Mouse (Mus musculus) R1 (cell line): Measurements from ENCODE around the gene Gm5108.

ENCODE experiments used
- DNase-seq: peaks from one replicate; pipeline ENCODE4 v3.0.0-alpha.2; 2018; ENCODE audit warnings: low read depth, low spot score

Gm5108 gene

GRCm38 (mm10) chr5:67941369-67941768 lies at the start of gene Gm5108:
Gene Gm5108 (plus strand): TSS chr5:67941669.
- no peak for DNase-seq

DNA sequence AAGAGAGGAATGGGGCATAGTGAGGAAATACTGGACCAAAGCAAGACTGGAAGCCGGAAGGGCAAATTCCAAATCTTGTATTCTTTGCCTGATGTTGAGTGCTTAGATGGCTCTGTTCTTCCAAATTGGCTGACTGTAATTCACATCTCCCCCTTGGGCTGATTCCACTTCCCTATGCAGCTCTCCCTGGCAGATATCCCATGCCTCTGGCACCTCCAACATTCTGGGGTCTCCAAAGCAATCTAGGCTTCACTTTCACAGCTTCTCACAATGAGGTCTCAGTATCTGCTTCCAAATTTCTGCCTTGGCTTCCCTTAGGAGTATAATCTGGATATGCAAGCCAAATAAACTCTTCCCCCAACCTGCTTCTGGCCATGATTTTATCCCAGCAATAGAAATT lies 42.5 kb upstream of the Gm5108 start:
- DNase-seq, result no peak

DNA sequence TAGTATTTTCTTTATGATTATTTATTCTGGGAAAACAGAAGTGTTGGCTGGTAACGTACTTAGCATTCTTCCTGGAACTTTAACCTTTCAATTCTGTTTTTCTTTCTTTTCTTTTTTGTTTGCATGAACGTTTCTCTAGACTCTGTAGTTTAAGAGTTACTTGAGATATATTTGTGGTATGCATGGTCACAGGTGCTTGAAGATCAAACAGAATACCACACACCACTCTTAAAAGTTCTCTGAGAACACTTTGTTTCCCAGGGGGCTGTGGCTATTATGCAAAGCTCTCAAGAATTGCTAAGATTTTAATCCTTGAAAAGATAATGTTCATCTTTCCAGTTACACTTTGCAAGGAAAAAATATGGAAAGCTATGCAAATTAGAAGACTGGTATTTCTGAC lies 36.9 kb upstream of the Gm5108 start:
- no peak for DNase-seq

DNA sequence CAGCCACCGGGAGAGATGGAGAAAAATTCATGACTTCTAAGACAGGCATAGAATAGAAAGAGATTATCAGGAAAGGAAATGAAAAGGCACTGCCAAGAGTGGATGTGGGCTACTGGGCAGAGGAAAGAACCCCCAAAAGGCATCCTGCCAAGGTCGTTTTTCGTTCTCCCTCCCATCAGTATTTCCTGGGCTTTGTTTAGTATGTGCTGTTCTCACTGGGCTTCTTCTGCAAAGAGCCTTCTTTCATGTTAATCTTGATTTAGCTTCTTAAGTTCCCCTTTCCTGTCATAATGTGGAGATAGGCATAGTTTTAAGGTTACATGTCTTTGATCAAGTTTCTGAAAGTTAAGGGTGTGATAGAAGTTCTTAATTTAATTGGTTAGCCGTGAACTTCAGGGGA lies 10.9 kb upstream of the Gm5108 start:
- no peak for DNase-seq

DNA sequence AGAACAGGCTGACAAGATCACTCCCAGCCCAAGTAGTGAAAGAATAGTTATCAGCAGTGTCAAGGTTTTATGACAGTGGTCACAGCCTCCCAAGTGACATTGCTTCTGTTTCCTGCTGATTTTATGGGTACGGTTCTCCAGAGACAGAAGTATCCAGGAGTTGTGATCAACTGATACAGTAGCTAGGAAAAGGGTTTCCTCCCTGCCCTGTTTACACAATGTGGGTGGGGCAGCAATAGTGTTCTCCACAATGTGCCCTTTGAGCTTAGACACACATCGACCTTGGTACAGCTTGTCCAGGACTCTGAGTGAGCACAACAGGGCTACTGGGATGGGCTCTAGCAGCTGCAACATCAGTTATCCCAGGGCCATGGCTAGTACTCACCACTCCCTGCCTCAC lies 9.8 kb upstream of the Gm5108 start:
- DNase-seq, result peak; percentile 13

DNA sequence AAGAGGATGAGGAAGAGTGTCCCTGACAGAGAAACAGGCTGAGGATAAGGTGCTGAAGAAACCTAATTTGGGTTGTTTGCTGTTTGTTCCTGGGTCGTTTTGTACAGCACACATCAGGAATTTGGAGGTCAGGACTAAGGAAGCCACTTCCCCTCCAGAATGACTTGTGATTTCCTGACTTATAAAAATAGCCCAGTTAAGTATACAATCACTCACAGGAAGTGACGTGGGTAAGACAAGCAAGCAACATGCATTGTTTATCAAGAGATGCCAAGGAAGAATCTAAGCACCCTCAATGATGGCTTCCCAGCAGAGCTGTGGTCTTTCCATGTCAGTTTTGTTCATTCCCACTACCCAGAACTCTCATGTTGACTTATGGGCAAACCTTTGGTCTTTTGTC lies 1.7 kb downstream of the Gm5108 start:
- DNase-seq, result no peak

DNA sequence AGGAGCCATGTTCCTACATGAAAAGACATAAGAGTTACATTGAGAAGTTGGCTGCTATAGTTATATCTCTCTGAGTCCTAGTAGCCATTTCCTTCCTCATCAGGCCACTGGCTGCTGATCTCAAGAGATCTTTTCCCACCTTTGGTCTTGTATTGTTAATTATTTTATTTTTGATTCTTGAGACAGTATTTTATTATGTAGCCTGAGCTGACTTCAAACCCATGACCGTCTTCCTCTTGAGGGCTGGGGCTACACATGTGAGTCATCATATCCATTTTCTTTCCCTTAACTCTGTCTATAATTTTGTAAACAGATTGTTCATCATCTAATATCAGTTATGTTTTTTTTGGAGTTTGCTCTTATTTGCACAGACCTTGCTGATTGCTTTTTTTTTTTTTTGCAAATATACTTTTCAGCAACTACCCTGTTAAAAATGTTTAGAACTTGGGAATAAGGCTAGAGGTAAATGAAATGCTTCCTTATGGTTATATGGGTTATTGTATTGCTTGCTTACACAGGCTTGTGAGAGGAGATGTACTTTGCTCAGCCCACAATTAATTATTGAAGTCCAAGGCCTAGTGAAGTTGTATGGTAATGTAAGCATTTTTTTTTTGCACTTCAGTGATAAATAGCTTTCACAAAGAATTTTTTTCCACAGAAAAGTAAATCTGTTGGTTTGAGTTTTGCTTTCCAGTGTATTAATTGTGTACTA lies 2.8 kb downstream of the Gm5108 start:
- DNase-seq, result no peak

DNA sequence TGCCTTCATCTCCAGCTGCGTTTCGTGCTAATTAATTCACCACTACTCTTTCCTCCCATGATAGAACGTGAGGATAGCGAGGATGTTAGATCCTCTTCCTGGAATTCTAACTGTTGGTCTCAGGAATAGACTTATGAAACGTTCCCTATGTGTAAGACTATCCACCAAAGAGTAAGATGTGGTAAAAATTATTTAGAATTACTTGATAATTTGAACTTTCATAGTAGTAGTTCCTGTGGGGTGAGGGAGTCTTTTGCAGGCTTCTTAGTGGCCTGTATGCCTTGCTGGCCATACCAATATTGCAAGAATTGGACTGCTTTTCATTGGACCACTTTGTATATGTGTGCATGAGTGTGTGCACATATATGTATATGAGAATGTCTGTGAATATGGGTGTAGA lies 4.9 kb downstream of the Gm5108 start, which contains the start of gene Gm21905:
Gene Gm21905, minus strand, starts transcription at position 101 of the 400 bp plus-strand sequence.
- DNase-seq, result no peak

DNA sequence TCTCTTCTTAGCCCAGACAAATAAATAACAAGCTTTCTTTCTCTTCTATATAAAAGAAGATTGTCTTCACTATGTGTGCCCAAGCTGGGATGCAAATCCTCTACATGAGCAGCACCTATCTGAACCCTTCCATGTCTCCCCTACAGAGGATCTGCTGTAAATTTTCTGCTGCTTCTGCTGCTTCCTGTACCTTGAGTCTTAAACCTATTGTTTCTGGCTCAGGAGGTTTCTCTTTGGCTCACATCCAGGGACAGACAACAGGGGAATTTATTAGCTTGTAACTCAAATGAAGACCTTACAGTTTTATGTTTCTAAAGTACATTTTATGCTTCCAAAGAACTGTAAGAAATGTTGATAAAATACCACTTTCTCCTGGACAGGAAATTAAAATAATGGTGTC lies 5.5 kb downstream of the Gm5108 start:
- no peak for DNase-seq

DNA sequence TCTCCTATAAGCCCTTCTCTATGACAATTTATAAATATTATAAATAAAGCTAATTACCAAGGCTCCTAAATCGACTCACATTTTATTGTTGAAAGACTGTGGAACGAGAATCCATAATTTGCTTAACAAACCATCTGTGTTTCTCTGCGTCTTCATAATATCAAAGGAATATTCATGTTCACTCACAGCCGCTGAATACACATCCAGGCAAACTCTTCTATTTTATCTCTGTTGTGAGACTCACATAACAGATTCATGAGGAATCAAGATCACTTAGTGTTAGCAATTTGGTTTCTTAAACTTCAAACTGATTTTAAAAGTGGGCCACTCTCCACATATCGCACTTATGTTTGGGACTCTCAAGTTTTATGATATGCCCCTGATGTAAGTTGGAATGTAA lies 6.6 kb downstream of the Gm5108 start:
- DNase-seq, result no peak

DNA sequence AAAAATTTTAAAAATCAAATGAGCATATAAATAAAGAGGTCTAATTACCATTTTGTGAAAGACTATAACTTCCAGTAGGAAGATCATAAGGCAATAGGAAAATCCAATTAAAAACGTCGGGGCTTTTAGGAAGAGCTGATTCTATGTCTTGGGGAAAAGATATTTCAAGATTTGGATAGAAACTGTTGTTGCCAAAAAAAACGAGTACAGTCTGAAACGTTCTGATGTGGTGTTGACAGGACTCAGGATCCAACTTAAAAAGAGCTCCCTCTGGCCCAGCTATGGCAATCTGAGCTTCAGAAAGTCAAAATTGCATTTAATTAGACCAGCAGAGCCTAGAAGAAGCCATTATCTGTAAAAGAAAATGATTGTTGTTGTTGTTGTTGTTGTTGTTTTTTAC lies 12.6 kb downstream of the Gm5108 start:
- no peak for DNase-seq

GRCm38 (mm10) chr5:67955486-67955885 lies 14.0 kb downstream of the Gm5108 start:
- no peak for DNase-seq

DNA sequence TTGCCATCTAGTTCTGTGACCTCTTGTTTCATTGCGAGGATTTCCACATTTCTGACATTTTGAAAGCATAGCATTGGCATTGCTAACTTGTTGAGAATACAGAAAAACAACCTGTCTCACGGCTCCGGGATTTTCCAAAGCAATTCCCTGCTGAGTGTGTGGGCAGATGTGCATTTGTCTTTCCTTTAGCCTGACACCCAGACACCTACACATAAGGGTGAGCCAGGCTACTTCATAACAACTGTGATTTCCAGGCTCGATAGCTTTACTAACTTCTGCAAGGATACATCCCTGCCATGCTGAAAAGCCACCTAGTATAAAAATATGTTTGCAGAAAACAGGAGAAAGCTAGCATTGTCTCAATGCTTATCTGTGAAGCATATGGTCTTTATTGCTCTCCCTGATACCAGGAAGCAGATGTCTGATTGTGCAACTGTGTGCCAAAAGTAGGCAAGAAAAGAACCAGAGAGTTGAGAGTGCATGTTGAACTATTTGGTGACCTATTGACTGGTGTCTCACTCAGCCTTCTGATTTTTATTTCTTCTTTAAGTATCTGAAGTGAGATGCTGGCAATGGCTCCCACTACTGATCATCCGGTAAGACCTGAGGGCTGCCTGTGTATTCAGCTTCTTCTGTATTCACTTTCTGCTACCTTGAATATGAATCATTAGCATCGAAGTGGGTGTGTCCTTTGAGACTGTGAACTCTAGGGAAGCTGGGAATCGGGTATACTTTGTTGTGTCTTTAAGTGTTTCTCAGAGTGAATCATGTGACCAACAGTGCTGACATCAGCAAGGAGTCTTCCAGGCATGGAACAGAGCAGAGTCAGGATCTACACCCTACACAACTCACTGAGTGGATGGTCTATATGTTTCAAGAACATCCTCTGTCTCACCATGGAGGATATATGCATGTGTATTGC lies 20.5 kb downstream of the Gm5108 start:
- DNase-seq, result no peak

DNA sequence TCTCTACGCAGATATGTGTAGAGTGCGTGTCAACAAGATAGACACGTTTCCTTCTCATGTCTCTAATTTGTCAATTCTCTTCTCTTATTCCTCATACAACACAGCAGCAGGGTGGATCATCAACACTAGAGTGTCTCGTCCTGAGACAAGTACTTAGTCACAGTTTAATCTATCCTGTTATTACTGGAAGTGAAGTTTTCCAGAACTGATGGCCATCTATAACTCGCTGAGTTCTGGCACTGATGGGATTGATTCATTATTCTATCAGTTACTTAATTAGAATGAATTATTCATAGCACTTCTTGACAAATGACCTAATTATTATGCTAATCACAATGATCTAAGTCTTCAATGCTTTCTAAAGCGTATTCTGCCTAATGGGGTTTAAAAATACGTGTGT lies 28.1 kb downstream of the Gm5108 start:
- no peak for DNase-seq

DNA sequence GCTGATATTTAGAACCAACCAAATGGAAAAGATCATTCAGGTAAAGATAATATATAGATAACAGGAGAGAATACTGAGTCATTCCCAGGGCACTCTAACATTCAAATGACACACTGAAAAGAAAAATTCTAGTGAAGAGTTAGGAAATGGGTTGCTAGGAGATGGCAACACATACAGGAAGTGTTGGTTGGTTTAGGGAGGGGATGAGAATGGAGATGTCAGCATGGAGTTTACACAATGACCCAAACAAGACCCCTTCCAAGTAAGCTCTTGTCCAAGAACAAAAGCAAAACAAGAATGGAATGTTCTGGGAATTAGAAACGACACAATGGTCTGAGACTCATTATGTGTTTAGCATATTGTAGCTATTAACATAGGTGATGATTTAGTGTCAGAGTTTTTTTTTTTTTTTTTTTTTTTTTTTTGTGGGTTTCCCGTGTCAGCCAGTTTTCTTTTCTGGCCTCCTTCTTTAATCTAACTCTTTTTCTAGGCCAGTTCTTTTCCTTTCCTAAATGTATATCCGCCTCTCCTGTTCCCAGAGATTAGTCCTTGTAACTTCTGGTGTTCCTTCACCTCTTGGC lies 40.6 kb downstream of the Gm5108 start:
- peak; percentile 56 for DNase-seq

- DNase-seq, result no peak
Observed at GRCm38 (mm10) chr5:67990426-67990825, 49.0 kb downstream of the Gm5108 start.

GRCm38 (mm10) chr5:68002611-68003010 lies 61.1 kb downstream of the Gm5108 start:
- no peak for DNase-seq

DNA sequence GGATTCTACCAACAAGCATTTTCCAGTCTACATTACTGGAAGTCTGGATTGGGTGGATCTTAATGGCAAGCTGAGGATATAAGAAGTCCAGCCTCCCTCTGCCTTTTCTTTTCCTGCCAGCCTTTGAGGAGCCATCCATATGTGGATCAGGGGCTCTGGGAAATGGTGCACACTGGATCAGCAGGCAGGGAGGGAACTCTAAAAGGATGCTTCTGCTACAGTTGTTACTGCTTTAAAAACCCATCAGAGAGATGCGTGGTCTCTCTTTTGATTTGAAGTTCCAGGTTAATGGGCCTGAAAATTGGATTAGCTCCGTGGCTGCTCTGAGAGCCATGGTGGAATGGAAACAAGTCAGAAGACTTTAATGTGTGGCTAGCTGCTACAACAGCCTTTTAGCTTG lies 62.4 kb downstream of the Gm5108 start:
- no peak for DNase-seq

DNA sequence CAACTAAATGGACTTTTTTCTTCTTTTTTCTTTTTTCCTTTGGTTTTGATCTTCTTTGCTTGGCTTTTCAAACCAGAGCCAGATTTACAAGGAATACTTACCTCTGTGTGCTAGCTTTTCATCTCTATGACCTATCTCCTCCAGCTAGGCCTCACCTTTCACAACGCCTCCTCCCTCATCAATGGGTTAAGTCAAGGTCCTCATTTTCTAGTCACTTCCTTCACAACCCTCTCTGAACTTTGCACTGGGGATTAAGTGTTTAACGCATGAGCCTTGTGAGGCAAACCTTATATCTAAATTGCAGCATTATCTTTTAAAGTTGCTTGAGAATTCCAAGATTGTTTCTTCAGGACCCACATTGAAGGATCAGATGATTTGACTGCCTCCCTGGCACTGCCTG lies 63.0 kb downstream of the Gm5108 start:
- no peak for DNase-seq

DNA sequence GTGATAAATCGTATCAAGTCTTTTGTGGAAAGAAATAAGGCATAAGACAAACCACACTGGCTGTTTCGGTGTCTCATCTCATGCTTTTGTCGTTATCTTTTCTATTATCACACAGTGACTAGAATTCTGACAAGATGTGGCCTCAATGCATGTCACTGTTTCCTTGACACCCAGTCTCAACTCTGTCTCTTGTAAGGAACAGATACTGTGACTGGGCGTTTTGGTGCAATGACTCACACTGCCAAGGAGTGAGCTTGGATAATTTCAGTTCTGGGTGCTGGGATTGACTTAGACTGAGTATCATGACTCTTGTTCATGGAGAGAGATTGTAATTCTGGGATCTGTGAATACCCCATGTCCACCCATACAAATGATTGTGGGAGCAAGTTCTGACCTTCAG lies 65.6 kb downstream of the Gm5108 start:
- DNase-seq, result no peak

- DNase-seq, result no peak
Observed at GRCm38 (mm10) chr5:68011569-68011968, 70.1 kb downstream of the Gm5108 start.

GRCm38 (mm10) chr5:68012618-68013017 lies 71.1 kb downstream of the Gm5108 start:
- peak; percentile 63 for DNase-seq

DNA sequence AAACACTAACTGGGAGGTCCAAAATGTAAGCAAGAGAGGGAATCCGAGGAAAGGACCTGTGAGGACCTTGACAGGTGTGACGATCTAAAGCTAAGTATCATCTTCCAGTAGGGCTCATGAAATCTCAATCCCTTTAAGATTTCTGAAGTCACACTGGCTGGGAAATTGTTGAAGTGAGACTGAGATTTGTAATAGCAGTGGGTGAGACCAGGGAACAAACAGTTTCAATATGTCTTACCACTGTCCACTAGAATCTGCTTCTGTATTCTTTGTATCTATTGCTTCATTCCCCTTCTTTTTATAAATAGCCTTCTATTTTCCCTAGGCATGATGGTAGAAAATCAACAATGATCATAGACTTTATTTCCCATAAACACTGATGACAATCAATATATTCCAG lies 79.4 kb downstream of the Gm5108 start:
- DNase-seq, result no peak
